Mouse (Mus musculus): ENCODE measurements at regions not wholly inside any gene's neighbourhood (a gene's known extent, or its start where the extent isn't known, plus 50 kb on each side); places are given as distances from the start of the nearest gene placed in this dataset.

DNA sequence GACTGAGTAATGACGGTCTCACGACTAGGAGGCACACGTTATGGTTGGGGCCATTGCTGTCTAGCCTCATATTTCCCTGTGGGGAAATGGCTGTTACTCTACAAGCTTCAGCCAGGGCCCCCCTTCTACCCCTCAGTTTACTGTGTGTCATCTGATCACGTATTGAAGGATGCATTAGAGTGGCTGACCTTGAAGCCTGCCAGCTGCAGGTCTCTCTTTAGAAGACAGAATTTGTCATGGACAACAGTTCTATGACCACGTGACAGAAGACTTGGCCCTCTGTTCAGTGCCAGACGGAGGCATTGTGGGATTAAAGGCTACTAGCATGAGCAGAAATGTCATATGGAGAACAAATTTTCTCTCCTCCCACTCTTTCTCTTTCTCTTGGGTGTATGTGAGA, 115.6 kb downstream of the Gas1 start:
- no peak for DNase-seq (ENCODE audit: low spot score)

DNA sequence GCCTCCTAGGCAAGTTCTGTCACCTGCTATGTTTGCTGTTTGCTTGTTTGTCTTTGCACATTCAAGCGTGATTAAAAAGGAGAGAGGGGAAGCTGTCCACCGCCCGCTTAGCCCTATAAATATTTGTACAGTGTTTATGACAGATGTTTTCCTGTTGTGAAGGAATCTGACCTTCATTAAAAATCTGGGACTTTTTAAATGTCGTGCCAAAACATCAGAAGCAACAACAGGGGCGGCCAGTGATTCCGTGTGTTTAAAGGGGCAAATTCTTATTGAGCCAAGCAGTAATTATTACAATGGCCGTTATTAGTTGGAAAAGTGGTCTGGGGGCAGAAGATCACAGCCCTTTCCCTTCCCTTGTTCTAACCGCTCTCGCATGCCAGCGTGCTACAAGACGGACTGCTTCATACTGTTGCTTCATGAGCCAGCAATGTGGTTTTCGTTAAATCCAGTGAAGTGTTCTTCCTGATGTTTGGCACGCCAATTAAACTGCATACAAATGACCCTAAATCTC, 119.3 kb downstream of the Gas1 start:
- no peak for DNase-seq (ENCODE audit: low spot score)

DNA sequence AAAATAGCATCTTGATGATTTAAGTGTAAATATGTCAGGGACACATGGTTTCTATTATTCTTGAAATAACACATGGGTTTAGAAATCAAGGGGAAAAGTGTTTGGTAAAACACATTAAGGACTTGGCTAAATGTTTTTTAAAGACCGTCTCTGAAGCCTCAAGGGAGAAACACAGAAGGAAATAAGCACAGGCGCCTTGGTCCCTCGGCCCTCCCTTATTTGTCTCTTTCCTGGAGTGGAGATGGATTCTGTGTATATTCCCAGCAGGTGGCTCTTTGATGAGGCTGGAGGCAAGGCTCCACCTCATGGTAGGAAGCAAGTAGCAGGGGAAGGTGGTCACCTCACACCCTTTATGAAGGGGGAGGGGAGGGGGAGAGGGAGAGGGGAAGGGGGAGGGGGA, 122.6 kb downstream of the Gas1 start:
- DNase-seq (ENCODE audit: low spot score): no peak

DNA sequence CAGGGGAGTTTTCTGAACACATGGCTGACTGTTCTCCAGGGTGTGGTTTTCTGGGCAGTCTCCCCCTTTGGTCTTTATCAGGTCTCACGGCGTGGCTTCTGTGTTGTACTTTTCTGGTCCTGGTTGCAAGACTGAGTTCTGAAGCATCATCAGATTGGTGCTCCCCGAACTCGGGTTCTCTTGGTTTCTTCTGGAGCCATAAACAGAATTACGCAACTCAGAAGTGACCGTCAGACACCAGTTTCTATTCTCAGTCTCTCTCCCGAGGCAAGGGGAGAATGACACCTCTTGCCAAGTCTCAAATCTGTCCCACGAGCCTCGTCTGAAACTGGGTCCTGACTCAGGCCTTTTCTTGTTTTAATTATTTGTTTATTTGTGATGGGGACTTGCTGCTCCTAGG, 123.1 kb downstream of the Gas1 start:
- no peak for DNase-seq (ENCODE audit: low spot score)

DNA sequence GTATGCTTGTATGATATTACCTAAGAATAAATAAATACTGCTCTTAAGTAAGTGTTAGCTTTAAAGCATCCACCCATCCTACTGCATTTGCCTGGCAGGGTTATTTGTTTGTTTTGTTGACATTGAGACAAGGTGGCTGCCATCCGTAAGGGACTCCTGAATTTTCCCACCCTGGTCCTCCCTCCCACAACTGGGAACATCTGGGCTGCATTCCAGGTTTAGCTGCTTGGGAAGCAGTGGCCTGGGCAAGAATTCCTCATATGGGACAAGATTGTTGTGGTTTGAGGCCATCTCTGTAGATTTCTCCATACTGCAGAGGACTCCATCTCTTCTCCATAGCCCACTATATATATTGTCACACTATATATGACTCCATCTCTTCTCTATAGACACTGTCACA, 125.3 kb downstream of the Gas1 start:
- DNase-seq (ENCODE audit: low spot score): no peak

DNA sequence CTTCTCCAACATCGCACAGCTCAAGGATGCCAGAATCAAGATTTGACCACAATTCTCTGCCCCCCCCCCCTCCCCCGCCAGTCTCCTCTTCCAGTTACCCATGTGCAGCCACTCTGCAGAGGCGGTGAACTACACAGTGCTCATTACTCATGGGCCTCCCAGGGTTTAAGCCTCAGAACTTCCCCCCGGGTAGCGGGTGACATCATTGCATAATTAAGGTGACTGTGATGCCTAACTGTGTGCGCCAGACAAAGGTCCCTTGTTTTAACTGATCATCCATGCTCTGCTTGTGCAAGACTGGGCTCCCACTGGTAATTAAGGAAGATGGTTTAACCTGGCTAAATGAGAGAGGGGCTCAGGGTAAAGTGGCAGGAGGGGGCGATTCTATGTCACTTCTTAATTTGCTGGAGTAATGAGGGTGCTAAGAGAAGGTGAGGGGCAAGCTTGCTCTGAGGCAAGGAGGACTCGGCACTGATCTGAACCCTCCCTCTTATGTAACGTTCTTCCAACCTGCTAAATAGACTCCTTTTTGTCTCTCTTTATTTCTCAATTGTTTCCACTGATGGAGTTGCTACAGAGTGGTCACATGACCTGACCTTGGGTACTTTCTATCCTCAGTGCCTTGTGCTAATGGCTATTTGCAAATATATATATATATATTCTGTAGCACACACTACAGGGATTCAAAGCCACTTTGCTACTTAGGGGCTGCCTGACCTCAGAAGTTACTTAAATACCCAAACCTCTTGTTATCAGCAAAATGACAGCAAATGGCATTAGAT, 126.2 kb downstream of the Gas1 start:
- no peak for DNase-seq (ENCODE audit: low spot score)

DNA sequence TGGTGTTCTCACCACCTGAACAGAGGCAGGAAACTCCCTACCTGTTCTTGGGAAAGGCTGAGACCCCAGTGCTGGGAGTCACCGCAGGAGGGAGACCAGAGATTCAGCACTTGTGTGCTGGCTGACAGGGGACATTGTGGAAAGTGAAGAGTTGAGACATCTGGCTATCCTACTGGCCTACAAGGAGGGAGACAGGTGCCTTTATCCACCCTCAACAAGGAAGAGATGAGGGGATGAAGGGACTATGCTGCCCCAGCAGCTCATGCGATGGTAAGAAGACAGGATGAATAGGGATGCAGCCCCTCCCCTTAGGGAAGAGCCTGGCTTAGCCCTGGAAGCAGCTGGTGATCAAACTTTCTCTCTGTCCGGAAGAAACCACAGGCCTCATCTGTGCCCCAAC, 127.5 kb downstream of the Gas1 start:
- DNase-seq (ENCODE audit: low spot score): no peak

DNA sequence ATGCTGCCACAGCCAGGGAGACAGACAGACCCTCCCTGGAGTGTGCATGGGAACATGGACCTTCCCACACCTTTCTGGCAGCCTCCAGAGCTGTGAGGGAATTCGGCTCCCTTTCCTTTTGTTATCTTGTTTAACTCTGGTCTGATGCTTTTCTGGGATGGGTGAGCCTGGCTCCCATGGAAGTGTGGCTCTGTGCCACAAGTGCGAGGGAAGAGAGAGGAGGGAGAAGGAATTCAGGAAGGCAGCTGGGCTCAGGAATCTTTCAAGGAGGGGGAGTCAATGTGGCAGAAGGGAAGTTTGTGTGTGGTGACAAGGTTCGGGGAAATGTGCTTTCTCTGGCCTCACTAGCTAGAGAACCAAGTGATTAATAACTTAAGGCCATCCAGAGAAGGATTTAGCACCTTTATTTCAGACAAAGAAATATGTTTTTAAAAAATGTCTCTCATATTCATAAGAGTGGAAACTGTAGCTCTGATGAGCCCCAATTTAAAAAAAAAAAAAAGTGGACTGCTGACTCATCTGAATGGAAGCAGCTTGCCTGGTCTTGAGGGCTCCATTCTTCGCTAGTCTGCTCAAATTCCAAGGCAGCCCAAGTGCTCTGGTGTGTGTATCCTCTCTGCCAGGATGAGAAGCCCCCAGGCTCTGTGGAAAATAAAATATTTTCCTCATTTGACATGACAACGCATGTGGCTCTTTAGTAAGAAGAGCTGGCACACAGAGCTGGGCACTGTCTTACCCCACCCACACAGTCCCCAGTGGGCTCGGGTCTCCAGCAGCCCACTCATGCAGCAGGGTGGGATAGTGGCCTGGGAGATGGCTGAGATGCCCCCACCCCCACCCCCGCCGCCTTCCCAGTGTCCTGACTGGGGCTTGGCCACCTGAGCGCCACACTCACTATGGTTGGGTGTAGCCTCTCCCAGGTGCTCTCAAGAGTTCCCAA, 129.1 kb downstream of the Gas1 start:
- DNase-seq (ENCODE audit: low spot score): no peak

DNA sequence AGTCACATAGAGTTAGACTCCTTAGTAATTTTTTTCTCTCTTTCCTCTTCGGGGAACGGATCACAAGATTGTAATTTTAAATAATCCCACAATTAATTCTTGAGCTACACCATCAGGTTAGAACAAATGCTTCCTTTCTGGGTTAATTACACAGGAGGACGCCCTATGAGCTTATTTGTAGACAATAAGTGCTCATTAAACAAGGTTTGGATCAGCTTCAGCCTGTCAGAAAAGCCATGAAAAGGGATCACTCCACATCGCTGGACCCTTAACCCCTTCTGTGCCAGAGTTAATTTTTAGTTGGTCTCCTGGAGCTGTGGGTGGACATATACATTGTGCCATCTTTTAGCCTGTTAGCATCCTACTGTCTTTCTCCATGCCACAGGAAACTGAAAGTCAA, 131.4 kb downstream of the Gas1 start:
- DNase-seq (ENCODE audit: low spot score): no peak

DNA sequence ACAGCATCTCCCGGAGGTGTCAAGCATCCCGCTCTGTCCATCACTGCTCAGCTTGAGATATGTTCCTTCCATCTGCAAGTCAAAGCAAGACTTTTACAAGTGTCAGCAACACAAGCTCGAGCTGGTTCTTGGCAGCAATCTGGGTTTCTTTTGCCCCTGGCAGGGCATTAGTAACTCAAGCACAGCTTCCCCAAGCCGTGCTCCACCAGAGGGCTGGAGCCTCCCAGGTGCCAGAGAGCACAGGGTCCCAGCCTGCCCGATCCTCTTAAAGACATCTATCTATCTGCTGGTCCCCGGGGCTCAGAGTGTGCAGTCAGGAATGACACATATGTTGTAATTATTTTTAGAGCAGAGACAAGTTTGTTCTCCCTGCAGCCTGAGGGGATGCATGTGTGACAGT, 132.3 kb downstream of the Gas1 start:
- no peak for DNase-seq (ENCODE audit: low spot score)

DNA sequence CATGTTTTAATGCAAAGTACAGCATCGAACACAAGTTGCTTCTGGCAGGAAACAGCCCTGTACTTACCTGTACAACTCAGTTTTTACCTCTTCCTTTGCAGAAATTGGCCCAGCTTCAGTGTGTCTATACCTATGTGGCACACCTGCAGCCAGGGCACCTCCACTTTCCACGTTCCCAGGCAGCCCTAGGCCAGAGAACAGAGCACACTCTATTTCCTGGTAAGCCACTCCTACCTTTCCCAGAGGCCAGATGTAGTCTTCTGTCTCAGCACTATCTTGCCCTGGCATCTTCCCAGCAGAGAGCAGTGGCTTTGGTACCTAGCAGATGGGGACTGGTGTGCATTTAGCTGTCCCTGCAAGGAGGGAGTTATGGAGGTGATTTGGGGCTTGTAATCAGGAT, 134.7 kb downstream of the Gas1 start:
- DNase-seq (ENCODE audit: low spot score): no peak

DNA sequence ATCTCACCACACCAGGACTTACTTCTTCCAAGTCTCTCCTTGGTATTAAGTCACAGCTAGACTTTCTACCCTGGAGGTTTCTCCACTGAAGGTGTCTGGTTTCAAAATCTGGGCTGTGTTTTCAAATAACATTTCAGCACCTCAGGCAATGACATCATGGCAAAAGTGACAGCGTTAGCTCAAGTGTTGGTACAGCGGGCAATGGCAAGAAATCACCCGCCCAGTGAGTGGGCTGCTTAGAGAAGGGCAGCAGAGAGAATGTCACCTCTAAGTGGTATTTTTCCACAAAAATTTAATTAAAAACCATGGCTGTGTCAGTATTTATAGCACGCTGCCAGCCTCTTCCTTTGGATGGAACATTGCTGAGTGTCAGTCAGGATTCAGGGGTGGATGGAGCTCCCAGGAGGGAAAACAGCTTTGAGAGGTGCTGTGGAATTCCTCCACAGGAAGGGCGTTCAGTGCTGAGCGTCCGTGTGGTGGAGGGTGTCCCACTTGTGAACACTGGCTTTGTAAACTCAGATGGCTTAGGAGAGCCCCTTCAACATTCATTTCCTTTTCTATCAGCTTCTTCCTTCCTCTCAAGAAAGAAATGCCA, 141.5 kb downstream of the Gas1 start:
- DNase-seq (ENCODE audit: low spot score): no peak

DNA sequence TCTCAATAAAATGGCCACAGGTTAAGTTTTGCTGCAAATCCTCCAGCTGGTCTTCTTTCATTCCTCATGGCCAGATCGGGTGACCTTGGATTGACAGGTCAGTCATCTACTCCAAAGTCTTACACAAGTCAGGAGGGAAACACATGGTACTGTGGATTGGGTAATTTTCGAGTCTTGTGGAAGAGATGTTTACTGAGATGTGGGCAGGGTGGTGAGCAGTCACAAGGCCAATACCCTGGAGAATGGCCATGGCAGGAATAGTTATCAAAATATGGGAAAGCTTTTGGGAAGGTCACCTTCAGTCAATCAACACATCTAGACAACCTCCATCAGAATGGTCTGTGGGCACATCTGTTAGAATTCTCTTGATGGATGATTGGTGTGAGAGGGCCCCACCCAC, 144.0 kb downstream of the Gas1 start:
- no peak for DNase-seq (ENCODE audit: low spot score)

DNA sequence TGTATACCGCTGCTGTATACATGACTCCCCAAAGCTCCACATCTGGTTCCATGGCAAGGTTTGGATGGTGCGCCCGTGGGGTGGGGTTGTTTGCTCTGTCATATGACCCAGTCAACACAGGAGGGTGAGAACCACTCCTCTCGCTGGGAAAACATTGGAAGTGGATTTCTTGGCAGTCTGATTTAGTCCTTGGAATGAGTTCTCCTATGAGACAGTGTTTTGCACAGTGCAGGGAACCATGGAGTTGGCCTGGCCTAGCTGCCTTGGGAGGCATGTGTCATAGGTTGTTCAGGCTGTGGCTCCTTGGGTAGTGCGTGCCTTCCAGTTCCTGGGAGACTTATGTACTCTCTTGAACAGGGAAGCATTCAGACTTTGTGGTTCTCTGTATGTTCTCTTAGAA, 144.6 kb downstream of the Gas1 start:
- no peak for DNase-seq (ENCODE audit: low spot score)

DNA sequence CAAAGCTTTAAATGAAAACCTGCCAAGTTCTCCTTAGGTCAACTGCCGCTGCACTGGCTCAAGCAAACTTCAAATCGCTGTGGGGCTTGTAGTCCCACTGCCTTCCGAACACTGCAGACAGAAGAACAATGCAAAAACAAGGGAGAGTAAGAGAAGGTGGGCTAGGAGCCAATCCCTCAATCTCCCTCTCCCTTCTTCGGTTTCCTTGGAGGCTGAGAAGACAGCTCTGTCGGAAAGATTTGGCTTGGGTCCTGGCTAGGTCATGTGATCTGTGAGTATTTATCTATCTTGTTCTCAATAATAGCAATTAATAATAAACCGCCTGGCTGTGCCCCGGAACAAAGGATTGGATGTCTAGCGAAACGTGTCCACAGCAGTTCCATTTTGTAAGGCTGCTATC, 147.6 kb downstream of the Gas1 start:
- no peak for DNase-seq (ENCODE audit: low spot score)

DNA sequence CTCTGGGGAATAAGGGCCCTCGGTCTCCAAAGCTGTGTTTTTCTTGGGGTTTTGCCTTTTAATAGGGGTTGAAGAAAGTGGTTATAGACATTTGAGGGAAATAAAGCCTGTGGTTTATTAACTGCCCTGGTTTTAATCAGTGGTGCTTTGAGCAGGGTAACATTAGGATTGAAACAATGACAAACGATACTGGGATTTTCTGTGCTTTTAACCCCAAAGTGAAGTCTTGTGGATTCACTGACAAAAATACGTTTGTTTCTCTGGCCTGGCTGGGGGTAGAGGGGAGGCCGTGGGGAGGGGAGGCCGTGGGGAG, 157.0 kb downstream of the Gas1 start:
- DNase-seq (ENCODE audit: low spot score): no peak

DNA sequence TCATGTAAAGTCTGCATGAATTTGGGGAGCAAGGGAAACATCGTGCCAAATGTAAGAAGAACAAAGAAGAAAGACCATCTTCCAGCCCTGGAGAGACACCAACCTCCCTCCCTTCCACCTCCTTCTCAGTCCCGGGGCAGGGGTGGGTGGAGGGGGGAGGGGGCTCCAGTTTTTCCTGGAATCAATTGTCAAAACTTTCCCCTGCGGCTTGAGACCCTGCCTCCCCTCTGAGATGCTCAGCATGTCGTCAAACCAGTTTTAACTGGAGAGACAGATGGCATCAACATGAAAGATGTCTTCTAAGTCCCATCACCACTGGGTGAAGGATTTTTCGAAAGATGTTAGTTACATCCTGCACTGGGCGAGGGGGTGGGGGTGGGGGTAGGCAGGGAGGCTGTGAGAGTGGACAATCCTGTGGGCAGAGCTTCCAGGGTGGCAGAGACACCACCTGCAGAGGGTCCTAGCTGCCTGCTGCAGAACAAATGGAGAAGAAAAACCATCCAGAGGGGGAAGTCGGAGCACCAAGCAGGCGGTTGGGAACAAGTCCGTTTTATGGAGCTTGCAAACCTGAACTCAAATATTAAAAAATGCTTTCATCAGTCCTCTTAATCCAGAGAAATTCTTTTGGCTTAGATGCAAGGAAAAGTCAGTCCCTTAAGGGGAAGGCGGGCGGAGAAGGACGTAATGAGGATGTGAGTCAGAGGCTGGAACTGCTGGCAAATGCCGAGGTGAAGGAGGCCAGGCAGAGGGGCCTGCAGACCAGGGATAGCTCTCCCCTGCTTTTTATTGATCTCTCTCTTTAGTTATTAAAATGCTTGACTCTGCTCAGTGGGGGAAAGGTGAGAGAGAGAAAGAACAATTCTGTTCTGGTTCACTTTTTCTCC, 157.6 kb downstream of the Gas1 start:
- DNase-seq (ENCODE audit: low spot score): no peak

DNA sequence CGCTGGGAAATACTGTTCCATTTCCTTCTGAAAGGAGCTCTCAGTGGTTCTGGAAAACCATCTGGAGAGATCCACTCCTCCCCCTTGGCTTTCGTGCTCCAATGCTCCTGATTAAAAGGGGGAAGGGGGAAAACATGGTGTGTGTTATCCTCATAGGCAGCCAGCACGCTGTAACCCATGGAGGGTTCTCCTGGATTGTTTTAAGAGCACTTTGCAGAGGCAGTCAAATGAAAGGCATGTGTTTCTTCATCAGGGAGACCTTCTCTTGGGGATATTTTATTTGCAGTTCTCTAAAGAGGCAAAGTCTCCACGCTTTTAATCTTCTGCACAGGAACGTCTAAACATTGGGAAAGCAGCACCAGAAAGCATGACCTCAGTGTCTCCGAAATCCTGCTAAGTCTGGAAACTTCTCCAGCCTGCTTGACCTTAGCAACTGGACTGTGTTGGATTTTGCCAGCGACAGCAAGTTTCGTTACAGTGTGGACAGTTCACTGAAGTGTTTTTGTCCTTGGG, 161.3 kb downstream of the Gas1 start:
- no peak for DNase-seq (ENCODE audit: low spot score)

DNA sequence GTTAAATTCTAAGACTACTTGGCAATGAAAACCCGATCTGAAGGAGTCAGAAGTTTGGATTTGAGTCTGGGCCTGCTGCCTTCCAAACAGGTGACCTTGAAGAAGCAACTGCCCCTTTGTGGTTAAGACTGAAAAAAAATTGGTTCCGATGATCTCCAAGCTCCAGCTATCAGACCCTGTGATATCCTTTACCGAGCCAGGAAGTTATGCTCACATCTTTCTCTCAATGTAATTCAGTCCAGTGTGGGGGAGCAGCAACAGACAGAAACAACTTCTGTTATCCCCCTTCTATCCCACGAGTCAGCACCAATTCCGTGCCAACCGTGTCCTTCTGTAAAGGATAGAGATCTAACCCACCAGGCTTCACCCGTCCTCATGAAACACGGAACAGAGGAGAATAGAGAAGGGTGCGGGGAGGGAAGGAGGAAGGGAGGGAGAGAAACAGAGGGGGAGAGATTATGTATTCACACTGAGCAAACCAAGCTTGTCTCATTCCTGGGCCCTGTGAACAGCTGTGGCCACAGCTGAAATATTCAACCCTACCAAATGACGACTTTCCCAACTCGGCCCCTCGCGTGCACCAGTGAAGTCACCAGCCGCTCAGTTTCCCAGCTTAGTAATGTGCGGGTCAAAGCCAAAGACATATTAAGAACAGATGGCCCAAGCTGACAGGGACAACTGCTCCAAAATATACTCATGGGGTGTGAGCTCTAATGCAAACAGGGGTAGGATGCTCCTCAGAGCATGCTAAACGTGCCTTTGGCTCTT, 164.9 kb downstream of the Gas1 start:
- DNase-seq (ENCODE audit: low spot score): no peak

DNA sequence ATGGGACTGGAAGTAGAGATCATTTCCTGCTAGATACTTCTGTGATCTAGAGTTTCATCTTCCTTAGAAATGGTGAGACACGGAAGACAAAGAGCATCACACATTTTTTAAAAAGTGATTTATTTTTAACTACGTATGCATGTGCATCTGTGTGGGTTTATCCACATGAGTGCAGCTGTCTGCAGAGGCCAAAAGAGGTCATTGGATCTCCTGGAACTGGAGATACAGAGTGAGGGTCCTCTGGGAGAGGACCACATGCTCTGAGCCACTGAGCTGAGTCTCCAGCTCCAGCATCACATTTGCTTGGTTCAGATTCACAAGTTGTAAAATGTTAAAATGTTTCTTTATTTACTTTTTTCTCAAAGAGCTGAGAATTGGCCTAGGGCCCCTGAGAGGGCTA, 166.1 kb downstream of the Gas1 start:
- no peak for DNase-seq (ENCODE audit: low spot score)
